In genomic region chr1:133887044-133887443, GRCm38 (mm10) we compare ENCODE assay signal across 8 mouse cellular contexts. TPM values are rescaled to one million over a fixed set of nuclear protein-coding genes. Genes with fewer than 3 reads are reported as not detected.
A peak's percentile ranks its signal among the peaks of the same experiment; 100 is the strongest.
DNase-seq lines count a peak whose midpoint lies in the region; TF ChIP-seq lines count a peak whose summit lies in the region.

No protein-coding gene starts in this region.

- DNase-seq in MEL-GATA-1-ER (ENCODE audit: extremely low read depth, low read depth): peak; percentile 76
- peak; percentile 71 to 80 for DNase-seq in cerebellum, adult 2 months
- DNase-seq in frontal cortex, postnatal 14 days (ENCODE audit: low spot score in 2 of 2): peak; percentile 54 to 63
- peak; percentile 58 for DNase-seq in liver
- DNase-seq in retina, postnatal 1 day: peak; percentile 86
- DNase-seq in yolk sac, embryonic 10.5 days (ENCODE audit: low spot score): no peak
- DNase-seq in adrenal gland, postnatal 10 days: no peak
- no peak for DNase-seq in gastrocnemius, adult 18-20 months (ENCODE audit: low spot score)

- peaks cover 16% of the 10 kb centered on the region for H3K4me1 ChIP-seq in cerebellum, adult 2 months (ENCODE audit: control insufficient read depth, insufficient read depth, low read length)

- peak overlapping the region; percentile 24 for H3K27ac ChIP-seq in cerebellum, adult 2 months (ENCODE audit: insufficient read depth, low read length)

- no peak for TF ChIP-seq POLR2A in cerebellum, adult 2 months (IDR thresholded peaks at IDR 0.05; ENCODE audit: borderline replicate concordance, insufficient read depth, low read length)

- no peak for TF ChIP-seq CTCF in cerebellum, adult 2 months (IDR thresholded peaks at IDR 0.05; ENCODE audit: borderline replicate concordance, insufficient read depth, low read depth, low read length)

- no peak overlapping the region for H3K4me3 ChIP-seq in cerebellum, adult 2 months (replicated peaks; ENCODE audit: insufficient read depth, low read depth, low read length)

- WGBS in cerebellum, adult 2 months: 6% methylated on average over 8 of the region's 8 CpGs

- H3K27me3 ChIP-seq in cerebellum, adult 2 months (ENCODE audit: control insufficient read depth, insufficient read depth, low read length): no peaks in the 10 kb centered on the region

RNA-seq across cellular contexts. Expression of gene Optc, which starts 20.8 kb away (rescaled TPM):
- polyA plus RNA-seq in cerebellum, adult 2 months (2012; rRNA removed): 2.2 and 2.4 TPM in 2 replicates
- 1 to 10 TPM; 1.7 to 2.5 TPM for total RNA-seq in adrenal gland, postnatal 10 days (2021)
- under 1 TPM in 1 of 2 experiments, not detected in 1; 0.19 TPM for total RNA-seq in gastrocnemius, adult 18-20 months (2021)

RNA-seq across cellular contexts. Expression of gene Prelp, which starts 34.2 kb away (rescaled TPM):
- 7.5 and 10.6 TPM in 2 replicates for polyA plus RNA-seq in cerebellum, adult 2 months (2012; rRNA removed)
- total RNA-seq in adrenal gland, postnatal 10 days (2021): 10 to 100 TPM; 56.9 to 74.1 TPM
- 10 to 100 TPM; 17.6 to 37.2 TPM for total RNA-seq in gastrocnemius, adult 18-20 months (2021)

Comparison
In these comparisons a context has a peak if more than half of its experiments do, and no peak if none do; other contexts are left out.
1. DNase-seq: peak in MEL-GATA-1-ER (single experiment), cerebellum, adult 2 months (2 of 2), frontal cortex, postnatal 14 days (2 of 2), liver (single experiment) and retina, postnatal 1 day (single experiment); none in yolk sac, embryonic 10.5 days (single experiment), adrenal gland, postnatal 10 days (single experiment) and gastrocnemius, adult 18-20 months (single experiment).